Mouse (Mus musculus) myocyte (in vitro differentiated cells): ENCODE data around the gene Ccdc169.

ENCODE experiments used
- E2F4 ChIP-seq: IDR thresholded peaks from one replicate; pipeline ENCODE4 v1.6.1; 2011; ENCODE audit warnings: mild to moderate bottlenecking, control low read depth, moderate library complexity; ENCODE audit not compliant: insufficient read depth
- MAX ChIP-seq: IDR thresholded peaks from one replicate; pipeline ENCODE4 v1.6.1; 2011; ENCODE audit warnings: low read depth, mild to moderate bottlenecking, control low read depth
- MYOD1 ChIP-seq, 3 experiments: IDR thresholded peaks; one replicate each; pipeline ENCODE4 v1.6.1; 2011; ENCODE audit warnings: control low read depth in 2 of 3, low read depth in 2 of 3, mild to moderate bottlenecking in 2 of 3, moderate library complexity in 1 of 3; ENCODE audit not compliant: insufficient read length in 2 of 3, control insufficient read depth in 1 of 3
- POLR2A ChIP-seq: IDR thresholded peaks from one replicate; pipeline ENCODE4 v1.6.1; 2011; ENCODE audit warnings: low read depth, mild to moderate bottlenecking, control low read depth, moderate library complexity; ENCODE audit not compliant: insufficient read length
- USF1 ChIP-seq: IDR thresholded peaks from one replicate; pipeline ENCODE4 v1.6.1; 2011; ENCODE audit warnings: low read depth, mild to moderate bottlenecking, control low read depth, moderate library complexity

DNA sequence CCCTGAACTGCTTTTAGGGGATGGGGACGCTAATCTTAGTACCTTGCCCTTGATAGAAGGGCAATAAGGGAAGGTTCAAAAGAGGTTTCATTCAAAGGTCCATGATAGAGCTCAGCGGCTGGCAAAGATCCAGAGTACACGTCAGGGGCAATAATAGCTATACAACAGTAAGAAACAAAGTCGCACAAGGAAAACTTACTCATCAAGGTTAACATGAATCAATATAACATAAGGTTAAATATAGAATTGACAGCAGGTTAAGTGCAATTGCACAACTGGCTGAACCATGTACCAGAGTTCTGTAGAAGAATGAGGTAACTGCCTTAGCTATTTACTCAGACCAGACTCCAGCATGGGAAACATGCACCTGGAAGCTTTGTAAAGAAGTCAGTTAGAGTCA, 47.8 kb upstream of the Ccdc169 start:
- TF ChIP-seq USF1, result no peak
- TF ChIP-seq POLR2A, result no peak
- TF ChIP-seq MYOD1 (IDR thresholded peaks at IDR 0.05; ENCODE audit: control insufficient read depth in 1 of 3, insufficient read length in 2 of 3, low read depth in 2 of 3), result no peak
- TF ChIP-seq E2F4, result no peak
- TF ChIP-seq MAX, result no peak
